Mouse (Mus musculus) embryo, embryonic 11 days (tissue): Measurements from ENCODE around the gene Ndufaf2.

ENCODE experiments used
- DNase-seq: peaks from one replicate; pipeline ENCODE4 v3.0.0-alpha.2; 2015

Ndufaf2 gene

GRCm38 (mm10) chr13:108077476-108077875, 80.9 kb downstream of the Ndufaf2 start:
- no peak for DNase-seq

GRCm38 (mm10) chr13:108070171-108070570, 88.3 kb downstream of the Ndufaf2 start:
- DNase-seq: no peak

GRCm38 (mm10) chr13:108069151-108069550, 89.3 kb downstream of the Ndufaf2 start:
- no peak for DNase-seq

GRCm38 (mm10) chr13:108066021-108066420, 92.4 kb downstream of the Ndufaf2 start:
- no peak for DNase-seq

GRCm38 (mm10) chr13:108064331-108064730, 94.1 kb downstream of the Ndufaf2 start:
- DNase-seq: peak; percentile 35

- DNase-seq: no peak
Measured at GRCm38 (mm10) chr13:108063374-108064134, 94.9 kb downstream of the Ndufaf2 start.

GRCm38 (mm10) chr13:108062900-108063299, 95.5 kb downstream of the Ndufaf2 start:
- DNase-seq: no peak

- DNase-seq: peak; percentile 7
Measured at GRCm38 (mm10) chr13:108060936-108061578, 97.4 kb downstream of the Ndufaf2 start.

- peak; percentile 25 for DNase-seq
Measured at GRCm38 (mm10) chr13:108060286-108060885, 98.0 kb downstream of the Ndufaf2 start.

GRCm38 (mm10) chr13:108056896-108057295, 101.5 kb downstream of the Ndufaf2 start:
- DNase-seq: no peak

- DNase-seq: no peak
Measured at GRCm38 (mm10) chr13:108047364-108047763, 111.1 kb downstream of the Ndufaf2 start.

- no peak for DNase-seq
Measured at GRCm38 (mm10) chr13:108046891-108047290, 111.5 kb downstream of the Ndufaf2 start.

GRCm38 (mm10) chr13:108046071-108046470, 112.4 kb downstream of the Ndufaf2 start:
- no peak for DNase-seq

GRCm38 (mm10) chr13:108045646-108046045, 112.8 kb downstream of the Ndufaf2 start:
- no peak for DNase-seq

GRCm38 (mm10) chr13:108044222-108044941, 114.0 kb downstream of the Ndufaf2 start, which contains the start of gene Smim15:
Gene Smim15, plus strand, starts transcription at chr13:108044446.
- peak; percentile 97 for DNase-seq

- peak; percentile 29 for DNase-seq
Measured at GRCm38 (mm10) chr13:108043431-108044221, 114.8 kb downstream of the Ndufaf2 start.

- DNase-seq: peak; percentile 87
Measured at GRCm38 (mm10) chr13:108041358-108041757, 117.1 kb downstream of the Ndufaf2 start.

- DNase-seq: no peak
Measured at GRCm38 (mm10) chr13:108040451-108040850, 118.0 kb downstream of the Ndufaf2 start.

GRCm38 (mm10) chr13:108039902-108040301, 118.5 kb downstream of the Ndufaf2 start:
- no peak for DNase-seq

GRCm38 (mm10) chr13:108039375-108039774, 119.0 kb downstream of the Ndufaf2 start:
- no peak for DNase-seq

GRCm38 (mm10) chr13:108032789-108033188, 125.6 kb downstream of the Ndufaf2 start:
- no peak for DNase-seq

GRCm38 (mm10) chr13:108025802-108026201, 132.6 kb downstream of the Ndufaf2 start:
- DNase-seq: no peak
